Mouse (Mus musculus) heart, adult 2 months (tissue): ENCODE results near the gene Dock6.

Experiments
- CTCF ChIP-seq: fragments of 200-600 bp; IDR thresholded peaks from 2 replicates; pipeline ENCODE4 v1.8.1; 2022; ENCODE audit warnings: antibody characterized with exemption, mild to moderate bottlenecking, moderate library complexity
- EP300 ChIP-seq: fragments of 200-500 bp; IDR thresholded peaks from 2 replicates; pipeline ENCODE4 v1.6.1; 2011; ENCODE audit warnings: low read depth, low read length, control low read depth; ENCODE audit not compliant: insufficient read depth
- POLR2A ChIP-seq: fragments of 200-500 bp; IDR thresholded peaks from 2 replicates; pipeline ENCODE4 v1.6.1; 2011; ENCODE audit warnings: mild to moderate bottlenecking, low read depth, low read length, control low read depth; ENCODE audit not compliant: insufficient read depth

GRCm38 (mm10) chr9:21801121-21801520, 51.3 kb downstream of the Dock6 start:
- TF ChIP-seq CTCF, result no peak
- TF ChIP-seq POLR2A, result no peak
- no peak for TF ChIP-seq EP300
